Mouse (Mus musculus): ENCODE measurements around the gene Slc22a15. TPM values are rescaled to one million over a fixed set of nuclear protein-coding genes. Genes with fewer than 3 reads are reported as not detected.

Slc22a15 gene
- polyA plus RNA-seq (2014; fragmentation: Nextera tagmentation; extraction: Ambion mirVana) = 5.1 and 5.4 TPM in 2 replicates

GRCm38 (mm10) chr3:101923843-101924740 lies at the start of gene Slc22a15:
TSS of gene Slc22a15 (minus strand) at chr3:101924453.
- peak within 1 kb of the TSS; percentile 88 for H3K27ac ChIP-seq (ENCODE audit: low read depth)
- H3K27me3 ChIP-seq (ENCODE audit: insufficient read depth, low read length) = no peaks in the 10 kb centered on the region
- H3K4me1 ChIP-seq (ENCODE audit: insufficient read depth) = peaks cover 8% of the 10 kb centered on the region; the same call in 1 of the 2 replicates
- ATAC-seq (ENCODE audit: insufficient read depth) = peak; percentile 79
- no peak for TF ChIP-seq CTCF (IDR thresholded peaks at IDR 0.05; ENCODE audit: low read depth)
- WGBS = 1% methylated on average over 86 of the region's 92 CpGs
- peak within 1 kb of the TSS; percentile 77 for H3K4me3 ChIP-seq (ENCODE audit: low read depth, low read length)
- no peaks in the 10 kb centered on the region for H3K9me3 ChIP-seq (ENCODE audit: low read depth, low read length)
- peak within 1 kb of the TSS; percentile 84 for H3K9ac ChIP-seq
- peak; percentile 82 for DNase-seq
- peak within 1 kb of the TSS; percentile 76 for H3K4me2 ChIP-seq
- no peaks in the 10 kb centered on the region for H3K36me3 ChIP-seq (ENCODE audit: insufficient read depth)

- Histone ChIP-seq H3K4me3 (ENCODE audit: low read depth, low read length) (no peak overlapping the region), H3K36me3 (ENCODE audit: insufficient read depth) (no peaks in the 10 kb centered on the region), H3K9me3 (ENCODE audit: low read depth, low read length) (no peaks in the 10 kb centered on the region), H3K27me3 (ENCODE audit: insufficient read depth, low read length) (no peaks in the 10 kb centered on the region), H3K4me1 (ENCODE audit: insufficient read depth) (no peaks in the 10 kb centered on the region), H3K4me2 (no peak overlapping the region), H3K27ac (ENCODE audit: low read depth) (no peak overlapping the region), H3K9ac (no peak overlapping the region)
- whole genome bisulfite sequencing = 23% methylated on average over 3 of the region's 3 CpGs
- DNase-seq = no peak
- no peak for TF ChIP-seq CTCF (IDR thresholded peaks at IDR 0.05; ENCODE audit: low read depth)
- 0 out of 2 replicates have a peak, but pooled peaks have one; percentile 31 for ATAC-seq (ENCODE audit: insufficient read depth)
These were observed 42.7 kb upstream of the Slc22a15 start for GRCm38 (mm10) chr3:101966825-101967558.

GRCm38 (mm10) chr3:101964352-101964751 lies 40.1 kb upstream of the Slc22a15 start:
- Histone ChIP-seq H3K4me2 (no peak overlapping the region), H3K4me1 (ENCODE audit: insufficient read depth) (no peaks in the 10 kb centered on the region), H3K9me3 (ENCODE audit: low read depth, low read length) (no peaks in the 10 kb centered on the region), H3K27ac (ENCODE audit: low read depth) (no peak overlapping the region), H3K27me3 (ENCODE audit: insufficient read depth, low read length) (no peaks in the 10 kb centered on the region), H3K9ac (no peak overlapping the region), H3K36me3 (ENCODE audit: insufficient read depth) (no peaks in the 10 kb centered on the region), H3K4me3 (ENCODE audit: low read depth, low read length) (no peak overlapping the region)
- peak; percentile 60; the same call in 1 of the 2 replicates for ATAC-seq (ENCODE audit: insufficient read depth)
- no peak for TF ChIP-seq CTCF (IDR thresholded peaks at IDR 0.05; ENCODE audit: low read depth)
- DNase-seq = peak; percentile 68
- 24% methylated on average over 7 of the region's 7 CpGs for WGBS

- Histone ChIP-seq H3K27ac (ENCODE audit: low read depth) (no peak overlapping the region), H3K4me3 (ENCODE audit: low read depth, low read length) (no peak overlapping the region), H3K9me3 (ENCODE audit: low read depth, low read length) (no peaks in the 10 kb centered on the region), H3K4me1 (ENCODE audit: insufficient read depth) (no peaks in the 10 kb centered on the region), H3K4me2 (no peak overlapping the region), H3K36me3 (ENCODE audit: insufficient read depth) (no peaks in the 10 kb centered on the region), H3K27me3 (ENCODE audit: insufficient read depth, low read length) (no peaks in the 10 kb centered on the region), H3K9ac (no peak overlapping the region)
- DNase-seq (no peak), ATAC-seq (ENCODE audit: insufficient read depth) (no peak)
- 31% methylated on average over 9 of the region's 9 CpGs for WGBS
- no peak for TF ChIP-seq CTCF (IDR thresholded peaks at IDR 0.05; ENCODE audit: low read depth)
These were observed 39.2 kb upstream of the Slc22a15 start for GRCm38 (mm10) chr3:101963501-101963900.

- Histone ChIP-seq H3K36me3 (ENCODE audit: insufficient read depth) (no peaks in the 10 kb centered on the region), H3K4me2 (no peak overlapping the region), H3K4me3 (ENCODE audit: low read depth, low read length) (no peak overlapping the region), H3K9me3 (ENCODE audit: low read depth, low read length) (no peaks in the 10 kb centered on the region), H3K4me1 (ENCODE audit: insufficient read depth) (no peaks in the 10 kb centered on the region), H3K27ac (ENCODE audit: low read depth) (no peak overlapping the region), H3K27me3 (ENCODE audit: insufficient read depth, low read length) (no peaks in the 10 kb centered on the region), H3K9ac (no peak overlapping the region)
- TF ChIP-seq CTCF (IDR thresholded peaks at IDR 0.05; ENCODE audit: low read depth) = no peak
- no peak for DNase-seq
- WGBS = 87% methylated on average over 15 of the region's 15 CpGs
- no peak for ATAC-seq (ENCODE audit: insufficient read depth)
These were observed 37.0 kb upstream of the Slc22a15 start for GRCm38 (mm10) chr3:101961146-101961835.

GRCm38 (mm10) chr3:101958047-101958446 lies 33.8 kb upstream of the Slc22a15 start:
- Histone ChIP-seq H3K4me1 (ENCODE audit: insufficient read depth) (no peaks in the 10 kb centered on the region), H3K9me3 (ENCODE audit: low read depth, low read length) (no peaks in the 10 kb centered on the region), H3K36me3 (ENCODE audit: insufficient read depth) (no peaks in the 10 kb centered on the region), H3K4me2 (no peak overlapping the region), H3K9ac (no peak overlapping the region), H3K27ac (ENCODE audit: low read depth) (no peak overlapping the region), H3K27me3 (ENCODE audit: insufficient read depth, low read length) (no peaks in the 10 kb centered on the region), H3K4me3 (ENCODE audit: low read depth, low read length) (no peak overlapping the region)
- TF ChIP-seq CTCF (IDR thresholded peaks at IDR 0.05; ENCODE audit: low read depth) = no peak
- DNase-seq = no peak
- ATAC-seq (ENCODE audit: insufficient read depth) = no peak
- WGBS = 58% methylated on average over 3 of the region's 3 CpGs

Measured in lung, embryonic 14.5 days (tissue).